Mouse (Mus musculus) heart, embryonic 11.5 days (tissue): ENCODE results near the gene Grip2. TPM values are rescaled to one million over a fixed set of nuclear protein-coding genes. Genes with fewer than 3 reads are reported as not detected.

Experiments
- ATAC-seq: fragments of 200-750 bp; cut with Nextera tagmentation; replicated peaks from 2 replicates; pipeline ENCODE4 v1.8.0; 2017; ENCODE audit warnings: moderate library complexity; ENCODE audit not compliant: insufficient number of reproducible peaks, low FRiP score, low TSS enrichment
- H3K27ac ChIP-seq: fragments of 300-500 bp; sonication (generic); 2 replicates; pipeline ENCODE4 v1.5.1; 2014; ENCODE audit warnings: mild to moderate bottlenecking, low read depth, low read length
- H3K27me3 ChIP-seq: fragments of 300-500 bp; sonication (generic); 2 replicates; pipeline ENCODE4 v1.6.1; 2014; ENCODE audit warnings: mild to moderate bottlenecking, low read length, mixed read lengths; ENCODE audit not compliant: control insufficient read depth, insufficient read depth
- H3K36me3 ChIP-seq: fragments of 300-500 bp; sonication (generic); 2 replicates; pipeline ENCODE4 v1.6.1; 2014; ENCODE audit warnings: mild to moderate bottlenecking, low read length, moderate library complexity, mixed read lengths; ENCODE audit not compliant: control insufficient read depth, insufficient read depth
- H3K4me1 ChIP-seq: fragments of 300-500 bp; sonication (generic); 2 replicates; pipeline ENCODE4 v1.6.1; 2014; ENCODE audit warnings: low read length; ENCODE audit not compliant: control insufficient read depth, insufficient read depth
- H3K4me2 ChIP-seq: fragments of 300-500 bp; sonication (generic); 2 replicates; pipeline ENCODE4 v1.6.1; 2014; ENCODE audit warnings: mild to moderate bottlenecking, moderate library complexity
- H3K4me3 ChIP-seq: fragments of 300-500 bp; sonication (generic); 2 replicates; pipeline ENCODE4 v1.5.1; 2014; ENCODE audit warnings: low read depth, low read length
- H3K9ac ChIP-seq: fragments of 300-500 bp; sonication (generic); 2 replicates; pipeline ENCODE4 v1.6.1; 2014; ENCODE audit warnings: mild to moderate bottlenecking, low read depth, low read length, moderate library complexity
- H3K9me3 ChIP-seq: fragments of 300-500 bp; sonication (generic); replicated peaks from 2 replicates; pipeline ENCODE4 v1.6.1; 2016; ENCODE audit warnings: low read length; ENCODE audit not compliant: control insufficient read depth
- WGBS: fragments of 180-500 bp; shearing (Covaris S2); extraction: QIAGEN DNeasy Blood & Tissue Kit; methylation state at CpG from one replicate; pipeline ENCODE4 v1.1.7; 2014; ENCODE audit not compliant: insufficient replicate concordance; 5-methylcytosine and 5-hydroxymethylcytosine counted together
- polyA plus RNA-seq: library from polyadenylated mRNA; unstranded; fragments of >200 nt; fragmentation: Nextera tagmentation; extraction: Ambion mirVana; gene quantifications from 2 replicates; pipeline ENCODE4 v1.2.1, GENCODE M21; 2014

The Grip2 gene
- polyA plus RNA-seq, 1 experiment from 2014 or later, result 4.5 TPM

DNA sequence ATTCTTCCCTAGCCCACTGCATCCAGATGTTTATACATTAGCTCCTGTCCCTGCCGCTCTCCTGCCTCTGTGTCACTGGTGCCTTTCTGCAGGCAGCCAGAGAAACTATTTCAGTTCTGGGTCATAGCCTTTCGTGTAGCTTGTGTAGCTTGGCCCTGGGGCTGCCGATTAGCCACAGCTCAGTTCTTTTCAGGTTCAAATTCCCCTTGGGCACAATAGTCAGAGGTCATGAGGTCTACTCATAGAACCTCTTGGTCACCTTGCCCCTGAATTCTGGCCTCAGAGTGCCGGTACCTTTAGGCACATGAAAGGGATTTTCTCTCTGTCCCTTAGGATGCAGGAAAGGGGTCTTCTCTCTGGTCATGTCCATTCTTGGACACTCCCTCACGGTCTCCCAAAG is 80.3 kb downstream of the Grip2 start:
- Histone ChIP-seq H3K9me3 (no peaks in the 10 kb centered on the region), H3K4me1 (no peaks in the 10 kb centered on the region), H3K27me3 (no peaks in the 10 kb centered on the region), H3K4me3 (no peak overlapping the region), H3K9ac (no peak overlapping the region), H3K27ac (no peak overlapping the region), H3K36me3 (peaks cover 29% of the 10 kb centered on the region), H3K4me2 (no peak overlapping the region)
- 85% methylated on average over 5 of the region's 5 CpGs for WGBS
- ATAC-seq, result no peak

DNA sequence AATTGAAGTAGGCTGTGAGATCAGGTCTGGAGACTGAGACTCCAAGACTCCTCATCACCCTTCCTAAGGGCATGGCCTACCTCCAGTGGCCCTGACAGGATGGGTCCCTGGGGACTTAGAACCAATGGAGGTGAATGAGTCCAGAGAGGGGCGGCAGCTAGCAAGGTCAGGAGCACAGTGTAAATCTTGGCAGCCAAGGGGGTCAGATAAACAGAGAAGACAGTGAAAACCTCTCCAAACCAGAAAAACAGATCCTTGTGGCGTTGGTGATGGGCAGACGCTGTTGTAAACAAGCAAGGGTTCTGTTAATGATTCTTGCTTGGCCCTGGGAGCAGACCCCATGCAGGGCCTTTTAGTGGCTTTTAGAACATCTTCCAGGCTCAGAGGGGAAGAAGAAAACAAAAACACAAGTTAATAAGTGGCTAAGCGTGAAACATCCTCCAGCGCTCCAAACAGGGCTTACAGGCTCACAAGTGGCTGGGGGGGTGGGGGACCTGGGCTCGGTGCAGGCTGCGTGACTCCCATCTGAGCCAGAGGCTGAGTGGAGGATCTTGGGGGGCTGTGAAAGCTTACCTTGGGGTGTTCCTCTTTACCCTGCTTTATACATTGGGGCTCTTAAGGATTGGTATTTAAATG is 81.0 kb downstream of the Grip2 start:
- no peak for ATAC-seq
- Histone ChIP-seq H3K9me3 (no peaks in the 10 kb centered on the region), H3K4me2 (no peak overlapping the region), H3K9ac (no peak overlapping the region), H3K27ac (no peak overlapping the region), H3K36me3 (peaks cover 29% of the 10 kb centered on the region), H3K4me1 (no peaks in the 10 kb centered on the region), H3K27me3 (no peaks in the 10 kb centered on the region), H3K4me3 (no peak overlapping the region)
- 81% methylated on average over 7 of the region's 7 CpGs for WGBS

DNA sequence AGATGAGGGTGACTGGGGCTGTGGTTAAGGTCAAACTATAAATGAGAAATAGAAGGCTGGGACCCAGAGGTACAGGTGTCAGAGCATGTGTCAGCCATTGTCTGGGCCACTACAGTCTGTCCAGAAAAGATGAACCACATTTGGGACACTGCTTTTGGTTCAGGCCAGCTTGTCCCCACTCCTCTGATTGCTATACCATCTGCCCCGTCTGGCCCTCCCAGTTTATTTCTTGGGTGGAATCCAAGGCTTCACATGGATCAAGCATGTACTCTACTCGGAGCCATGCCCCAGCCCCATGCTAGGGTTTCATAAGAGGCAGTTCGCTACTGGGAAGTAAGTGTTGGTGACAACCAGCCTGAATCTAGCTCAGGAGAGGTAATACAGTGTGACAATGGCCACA is 81.8 kb downstream of the Grip2 start:
- no peak for ATAC-seq
- Histone ChIP-seq H3K9me3 (no peaks in the 10 kb centered on the region), H3K9ac (no peak overlapping the region), H3K4me1 (no peaks in the 10 kb centered on the region), H3K27me3 (no peaks in the 10 kb centered on the region), H3K4me2 (no peak overlapping the region), H3K27ac (no peak overlapping the region), H3K4me3 (no peak overlapping the region), H3K36me3 (peaks cover 25% of the 10 kb centered on the region)
- WGBS, result 90% methylated on average over 3 of the region's 3 CpGs

DNA sequence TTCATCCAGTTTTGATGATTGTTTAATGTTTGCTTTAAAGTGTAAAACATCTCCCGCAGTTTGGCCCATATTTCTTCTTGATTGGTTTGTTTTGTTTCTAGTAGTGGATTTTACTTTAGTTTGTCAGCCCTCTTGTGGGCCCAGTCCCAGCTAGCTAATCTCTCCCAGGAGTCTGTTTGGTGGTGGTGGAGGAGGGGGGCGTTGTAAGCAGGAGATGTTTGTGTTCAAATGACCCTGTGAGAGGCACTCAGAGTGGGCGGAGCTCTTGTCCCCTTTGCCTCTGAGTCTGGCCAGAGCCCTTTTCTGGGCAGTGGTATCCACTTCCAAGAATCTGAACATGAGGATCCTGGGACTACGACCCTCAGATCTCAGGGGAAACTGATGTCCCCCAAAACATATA is 83.2 kb downstream of the Grip2 start:
- H3K9ac ChIP-seq, result no peak overlapping the region
- no peak for ATAC-seq

DNA sequence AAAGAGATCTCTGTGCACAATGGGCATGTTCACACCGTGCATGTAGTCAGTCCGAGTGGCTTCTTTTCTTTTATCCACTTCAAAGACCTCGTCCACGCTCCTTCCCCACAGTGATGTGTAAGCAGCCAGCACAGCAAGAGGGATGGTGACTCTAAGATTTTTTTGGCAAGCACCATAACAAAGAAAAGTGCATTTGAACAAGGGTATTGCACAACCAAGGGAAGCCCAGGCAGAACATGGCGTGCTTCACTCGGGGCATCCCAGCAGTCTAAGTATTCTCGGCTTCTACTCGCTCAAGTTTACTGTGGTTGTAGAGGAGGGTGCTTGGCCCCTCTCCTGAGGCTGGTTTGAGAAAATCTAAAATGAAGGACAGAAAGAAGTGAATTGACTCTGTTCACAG is 84.1 kb downstream of the Grip2 start:
- H3K27ac ChIP-seq, result no peak overlapping the region
- H3K4me2 ChIP-seq, result no peak overlapping the region
- H3K9me3 ChIP-seq, result no peaks in the 10 kb centered on the region
- peaks cover 11% of the 10 kb centered on the region for H3K36me3 ChIP-seq
- no peaks in the 10 kb centered on the region for H3K4me1 ChIP-seq
- H3K4me3 ChIP-seq, result no peak overlapping the region
- no peaks in the 10 kb centered on the region for H3K27me3 ChIP-seq
- no peak for ATAC-seq
- 92% methylated on average over 8 of the region's 8 CpGs for WGBS
- H3K9ac ChIP-seq, result no peak overlapping the region

More for the DNA sequence above, 83.2 kb downstream of the Grip2 start:
- Histone ChIP-seq H3K27ac (no peak overlapping the region), H3K4me1 (no peaks in the 10 kb centered on the region), H3K4me2 (no peak overlapping the region), H3K4me3 (no peak overlapping the region), H3K27me3 (no peaks in the 10 kb centered on the region), H3K9me3 (no peaks in the 10 kb centered on the region), H3K36me3 (peaks cover 18% of the 10 kb centered on the region)
- WGBS, result 54% methylated on average over 4 of the region's 4 CpGs

DNA sequence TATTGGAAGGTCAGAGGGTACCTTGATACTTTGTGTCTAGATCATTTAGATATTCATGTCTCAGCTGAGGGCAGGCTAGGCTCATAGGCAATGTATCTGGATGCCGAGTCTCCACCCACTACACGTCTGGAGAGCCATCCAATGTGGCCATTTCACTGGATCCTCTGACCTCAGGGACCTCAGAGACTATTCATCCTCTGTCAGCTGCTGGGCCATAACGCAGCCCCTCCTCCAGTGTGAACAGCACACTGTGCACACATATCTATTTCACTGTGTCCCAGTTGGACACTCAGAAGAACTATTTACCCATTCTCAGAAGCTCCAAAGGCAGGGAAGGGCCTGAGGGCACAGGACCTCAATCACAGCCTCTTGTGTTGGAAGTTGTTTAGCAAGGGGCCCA is 84.6 kb downstream of the Grip2 start:
- peaks cover 8% of the 10 kb centered on the region for H3K36me3 ChIP-seq
- no peak overlapping the region for H3K4me2 ChIP-seq
- H3K9ac ChIP-seq, result no peak overlapping the region
- no peak overlapping the region for H3K27ac ChIP-seq
- no peaks in the 10 kb centered on the region for H3K27me3 ChIP-seq
- WGBS, result 85% methylated on average over 3 of the region's 3 CpGs
- H3K4me3 ChIP-seq, result no peak overlapping the region
- ATAC-seq, result no peak
- no peaks in the 10 kb centered on the region for H3K9me3 ChIP-seq
- H3K4me1 ChIP-seq, result no peaks in the 10 kb centered on the region

DNA sequence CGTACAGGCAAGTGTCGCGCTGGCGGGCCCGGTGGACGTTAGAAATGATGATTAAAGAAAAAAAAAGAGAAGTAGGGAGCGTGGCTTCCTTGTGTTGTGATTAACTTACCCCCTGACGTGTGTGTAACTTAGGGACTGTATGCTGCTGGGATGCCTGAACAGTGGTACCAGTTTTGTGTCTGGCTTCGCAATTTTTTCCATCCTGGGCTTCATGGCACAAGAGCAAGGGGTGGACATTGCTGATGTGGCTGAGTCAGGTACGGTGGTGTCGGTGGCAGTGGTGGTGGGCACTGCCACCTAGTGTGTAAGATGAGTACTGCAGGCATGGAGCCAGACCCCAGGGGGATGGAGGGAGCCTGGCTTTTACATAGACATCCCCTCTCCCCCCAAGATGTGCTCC is 86.0 kb downstream of the Grip2 start:
- H3K9me3 ChIP-seq, result no peaks in the 10 kb centered on the region
- H3K9ac ChIP-seq, result no peak overlapping the region
- H3K27me3 ChIP-seq, result no peaks in the 10 kb centered on the region
- no peak overlapping the region for H3K4me2 ChIP-seq
- WGBS, result 67% methylated on average over 11 of the region's 11 CpGs
- no peaks in the 10 kb centered on the region for H3K4me1 ChIP-seq
- no peak overlapping the region for H3K4me3 ChIP-seq
- H3K27ac ChIP-seq, result no peak overlapping the region
- no peak for ATAC-seq
- H3K36me3 ChIP-seq, result peaks cover 8% of the 10 kb centered on the region

DNA sequence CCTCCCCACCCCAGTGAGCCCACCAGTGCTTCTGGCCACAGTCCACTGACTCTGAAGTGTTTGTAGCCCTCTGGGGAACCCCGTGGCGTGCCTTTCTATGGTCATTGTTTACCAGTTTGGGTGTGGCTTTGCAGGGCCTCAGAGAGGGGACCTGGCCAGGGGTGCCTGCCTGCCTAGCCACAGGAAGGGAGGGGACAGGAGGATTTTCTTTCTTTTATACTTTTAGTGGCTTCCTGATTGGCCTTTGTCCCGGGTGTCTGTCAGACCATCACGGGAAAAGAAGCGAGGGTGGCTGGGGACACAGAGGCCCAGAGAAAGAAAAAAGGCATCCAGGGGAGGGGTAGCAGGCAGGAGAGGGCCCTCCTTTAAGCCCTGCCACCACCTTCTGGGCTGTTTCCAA is 89.0 kb downstream of the Grip2 start:
- Histone ChIP-seq H3K4me2 (no peak overlapping the region), H3K9ac (no peak overlapping the region), H3K36me3 (peaks cover 15% of the 10 kb centered on the region), H3K4me1 (no peaks in the 10 kb centered on the region), H3K27ac (no peak overlapping the region), H3K4me3 (no peak overlapping the region), H3K9me3 (no peaks in the 10 kb centered on the region), H3K27me3 (no peaks in the 10 kb centered on the region)
- no peak for ATAC-seq
- WGBS, result 60% methylated on average over 5 of the region's 5 CpGs

DNA sequence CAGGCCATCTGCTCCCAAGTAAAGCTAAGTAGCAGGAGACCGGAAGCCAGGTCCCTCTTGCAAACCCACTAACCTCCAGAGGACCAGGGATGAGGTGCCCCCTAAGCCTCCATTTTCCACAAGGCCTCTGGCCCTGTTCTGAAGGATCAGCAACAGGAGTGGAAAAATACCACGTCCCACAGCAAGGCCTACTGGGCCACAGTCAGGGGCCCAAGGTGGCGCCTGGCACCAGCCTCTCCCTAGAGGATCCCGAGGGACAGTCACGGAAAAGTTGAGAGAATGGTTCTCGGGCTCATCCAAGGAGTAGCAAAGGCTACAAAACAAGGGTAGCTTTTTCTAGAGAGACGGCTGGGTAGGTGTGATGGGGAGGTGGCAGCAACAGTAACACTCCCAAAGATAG is 89.6 kb downstream of the Grip2 start:
- Histone ChIP-seq H3K9me3 (no peaks in the 10 kb centered on the region), H3K4me3 (no peak overlapping the region), H3K4me1 (no peaks in the 10 kb centered on the region), H3K27ac (no peak overlapping the region), H3K36me3 (peaks cover 17% of the 10 kb centered on the region), H3K9ac (no peak overlapping the region), H3K4me2 (no peak overlapping the region), H3K27me3 (no peaks in the 10 kb centered on the region)
- ATAC-seq, result no peak
- WGBS, result 87% methylated on average over 7 of the region's 7 CpGs
